Mouse (Mus musculus) G1E (cell line): Measurements from ENCODE around the gene Urgcp.

Source experiments
- CTCF ChIP-seq: IDR thresholded peaks from 2 replicates; pipeline ENCODE4 v1.5.1; 2012; ENCODE audit warnings: low read depth, low read length, inconsistent platforms, mixed read lengths
- TAL1 ChIP-seq: conservative IDR thresholded peaks from 2 replicates; pipeline ENCODE4 v1.6.1; 2012; ENCODE audit warnings: low read depth, low read length, inconsistent platforms, mixed read lengths

- TF ChIP-seq CTCF (no peak), TAL1 (no peak)
Measured at GRCm38 (mm10) chr11:5732401-5732800, 29.8 kb downstream of the Urgcp start.
